Mouse (Mus musculus) spleen, adult 2 months (tissue): ENCODE measurements around the gene AC161166.1.

Source experiments
- CTCF ChIP-seq: fragments of 200-500 bp; IDR thresholded peaks from 2 replicates; pipeline ENCODE4 v1.5.1; 2011; ENCODE audit warnings: mild to moderate bottlenecking, inconsistent platforms; ENCODE audit not compliant: insufficient read depth, insufficient read length, insufficient replicate concordance; ENCODE audit errors: extremely low read depth
- POLR2A ChIP-seq: fragments of 200-500 bp; IDR thresholded peaks from 2 replicates; pipeline ENCODE4 v1.6.1; 2011; ENCODE audit warnings: low read depth, low read length, inconsistent platforms

- TF ChIP-seq CTCF (peak; percentile 90; the same call in 1 of the 2 replicates), POLR2A (no peak)
Measured at GRCm38 (mm10) chr7:24473913-24474529, 38.2 kb downstream of the AC161166.1 start.
